Mouse (Mus musculus) liver, postnatal 0 days (tissue): ENCODE results near the gene Hist1h2af.
"Not testable (repeated sequence)": the region's sequence is repeated elsewhere in the genome, so short reads cannot be mapped to it uniquely, and the experiment has no call there.

Experiments
- CTCF ChIP-seq: sonication (generic); IDR thresholded peaks from 2 replicates; pipeline ENCODE4 v1.5.1; 2016; ENCODE audit warnings: antibody characterized with exemption, low read depth
- EP300 ChIP-seq: IDR thresholded peaks from 2 replicates; pipeline ENCODE4 v1.6.1; 2016; ENCODE audit warnings: antibody characterized with exemption, low read depth, mild to moderate bottlenecking

DNA sequence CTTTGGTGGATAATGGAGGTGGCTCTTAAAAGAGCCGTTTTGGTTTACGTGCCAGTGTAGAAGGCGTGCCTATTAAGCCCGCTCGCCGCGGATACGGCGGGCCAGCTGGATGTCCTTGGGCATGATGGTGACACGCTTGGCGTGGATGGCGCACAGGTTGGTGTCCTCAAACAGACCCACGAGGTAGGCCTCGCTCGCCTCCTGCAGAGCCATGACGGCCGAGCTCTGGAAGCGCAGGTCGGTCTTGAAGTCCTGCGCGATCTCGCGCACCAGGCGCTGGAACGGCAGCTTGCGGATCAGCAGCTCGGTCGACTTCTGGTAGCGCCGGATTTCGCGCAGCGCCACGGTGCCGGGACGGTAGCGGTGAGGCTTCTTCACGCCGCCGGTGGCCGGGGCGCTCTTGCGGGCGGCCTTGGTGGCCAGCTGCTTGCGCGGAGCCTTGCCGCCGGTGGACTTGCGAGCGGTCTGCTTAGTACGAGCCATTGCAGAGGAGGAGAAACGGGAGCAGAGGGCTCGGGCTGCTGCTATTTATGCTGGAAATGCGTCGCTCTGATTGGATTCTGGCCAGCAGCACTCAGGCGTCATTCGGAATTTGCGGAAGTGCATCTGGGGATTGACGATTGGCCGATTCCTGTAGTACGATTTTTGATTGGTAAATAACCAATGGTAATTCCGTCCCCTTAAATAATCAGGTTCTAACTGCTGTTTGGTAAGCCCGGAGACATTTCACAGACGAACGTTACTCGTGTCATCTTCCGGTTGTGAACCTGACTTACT is 28.4 kb downstream of the Hist1h2af start, which contains the start of gene Hist1h3e:
- TF ChIP-seq CTCF = not testable (repeated sequence)
- TF ChIP-seq EP300 = peak; percentile 80; the same call in 1 of the 2 replicates
